Mouse (Mus musculus): ENCODE measurements around the gene Esp1. TPM values are rescaled to one million over a fixed set of nuclear protein-coding genes. Genes with fewer than 3 reads are reported as not detected.
"Not testable (repeated sequence)": the region's sequence is repeated elsewhere in the genome, so short reads cannot be mapped to it uniquely, and the experiment has no call there.

The Esp1 gene
- total RNA-seq (2015; ENCODE audit: low replicate concordance), result not detected in 2 replicates
- not detected in 2 replicates for total RNA-seq (2017; ENCODE audit: low replicate concordance)

- ATAC-seq (replicated peaks; ENCODE audit: low FRiP score, poor library complexity, severe bottlenecking), result no peak
Observed at GRCm38 (mm10) chr17:40726820-40727219, at the start of gene Esp1. Gene Esp1 (plus strand): TSS chr17:40727120.

- no peak for ATAC-seq (replicated peaks; ENCODE audit: low FRiP score, poor library complexity, severe bottlenecking)
Observed at GRCm38 (mm10) chr17:40716273-40716672, 10.6 kb upstream of the Esp1 start.

- not testable (repeated sequence) for ATAC-seq (replicated peaks; ENCODE audit: low FRiP score, poor library complexity, severe bottlenecking)
Observed at GRCm38 (mm10) chr17:40717055-40717454, 9.9 kb upstream of the Esp1 start.

GRCm38 (mm10) chr17:40731296-40731695, 4.4 kb downstream of the Esp1 start:
- no peak for ATAC-seq (replicated peaks; ENCODE audit: low FRiP score, poor library complexity, severe bottlenecking)

- no peak for ATAC-seq (replicated peaks; ENCODE audit: low FRiP score, poor library complexity, severe bottlenecking)
Observed at GRCm38 (mm10) chr17:40731724-40732123, 4.8 kb downstream of the Esp1 start.

- ATAC-seq (replicated peaks; ENCODE audit: low FRiP score, poor library complexity, severe bottlenecking), result no peak
Observed at GRCm38 (mm10) chr17:40763662-40764061, 36.7 kb downstream of the Esp1 start.

- ATAC-seq (replicated peaks; ENCODE audit: low FRiP score, poor library complexity, severe bottlenecking), result no peak
Observed at GRCm38 (mm10) chr17:40767120-40767519, 40.2 kb downstream of the Esp1 start.

Other genes starting within 250 kb of the Esp1 start
- not detected in 2 replicates for gene Esp8, start 207.1 kb upstream of the Esp1 start, total RNA-seq (2015; ENCODE audit: low replicate concordance)
- gene Esp8, start 207.1 kb upstream of the Esp1 start, total RNA-seq (2017; ENCODE audit: low replicate concordance), result not detected in 2 replicates
- not detected in 2 replicates for gene Esp6, start 165.6 kb upstream of the Esp1 start, total RNA-seq (2015; ENCODE audit: low replicate concordance)
- gene Esp6, start 165.6 kb upstream of the Esp1 start, total RNA-seq (2017; ENCODE audit: low replicate concordance), result not detected in 2 replicates
- gene Esp4, start 128.5 kb upstream of the Esp1 start, total RNA-seq (2015; ENCODE audit: low replicate concordance), result not detected in 2 replicates
- not detected in 2 replicates for gene Esp4, start 128.5 kb upstream of the Esp1 start, total RNA-seq (2017; ENCODE audit: low replicate concordance)
- not detected in 2 replicates for gene Esp3, start 95.0 kb upstream of the Esp1 start, total RNA-seq (2015; ENCODE audit: low replicate concordance)
- gene Esp3, start 95.0 kb upstream of the Esp1 start, total RNA-seq (2017; ENCODE audit: low replicate concordance), result not detected in 2 replicates
- 1.3 TPM in 1 of 2 replicates, not detected in the other for gene Crisp2, start 79.9 kb downstream of the Esp1 start, total RNA-seq (2015; ENCODE audit: low replicate concordance)
- not detected in 2 replicates for gene Crisp2, start 79.9 kb downstream of the Esp1 start, total RNA-seq (2017; ENCODE audit: low replicate concordance)
- gene Rhag, start 84.0 kb downstream of the Esp1 start, total RNA-seq (2015; ENCODE audit: low replicate concordance), result 908 and 1,028 TPM in 2 replicates
- 496 and 547 TPM in 2 replicates for gene Rhag, start 84.0 kb downstream of the Esp1 start, total RNA-seq (2017; ENCODE audit: low replicate concordance)
- not detected in 2 replicates for gene 9130008F23Rik, start 153.4 kb downstream of the Esp1 start, total RNA-seq (2015; ENCODE audit: low replicate concordance)
- gene 9130008F23Rik, start 153.4 kb downstream of the Esp1 start, total RNA-seq (2017; ENCODE audit: low replicate concordance), result not detected in 2 replicates
- not detected in 2 replicates for gene Glyatl3, start 187.2 kb downstream of the Esp1 start, total RNA-seq (2015; ENCODE audit: low replicate concordance)
- gene Glyatl3, start 187.2 kb downstream of the Esp1 start, total RNA-seq (2017; ENCODE audit: low replicate concordance), result not detected in 2 replicates
- 6.3 and 9.0 TPM in 2 replicates for gene Mut, start 207.6 kb downstream of the Esp1 start, total RNA-seq (2015; ENCODE audit: low replicate concordance)
- 11.3 and 11.4 TPM in 2 replicates for gene Mut, start 207.6 kb downstream of the Esp1 start, total RNA-seq (2017; ENCODE audit: low replicate concordance)
- 49.7 and 60.8 TPM in 2 replicates for gene Cenpq, start 207.9 kb downstream of the Esp1 start, total RNA-seq (2015; ENCODE audit: low replicate concordance)
- gene Cenpq, start 207.9 kb downstream of the Esp1 start, total RNA-seq (2017; ENCODE audit: low replicate concordance), result 59.7 and 69.2 TPM in 2 replicates